Mouse (Mus musculus): Measurements from ENCODE around the gene Snx5. TPM values are rescaled to one million over a fixed set of nuclear protein-coding genes. Genes with fewer than 3 reads are reported as not detected.

Snx5 gene
- polyA plus RNA-seq, 1 experiment from 2014 or later: 168 TPM

GRCm38 (mm10) chr2:144207365-144207764, 63.3 kb downstream of the Snx5 start:
- 69% methylated on average over 1 of the region's 1 CpGs for WGBS
- no peak for ATAC-seq (replicated peaks; ENCODE audit: low FRiP score)

GRCm38 (mm10) chr2:144203001-144203400, 67.7 kb downstream of the Snx5 start:
- H3K9me3 ChIP-seq (ENCODE audit: control insufficient read depth, low read length): no peaks in the 10 kb centered on the region
- no peak overlapping the region for H3K4me2 ChIP-seq
- no peak overlapping the region for H3K9ac ChIP-seq (ENCODE audit: low read depth, low read length)
- WGBS: 83% methylated on average over 5 of the region's 5 CpGs
- H3K27me3 ChIP-seq (replicated peaks; ENCODE audit: control insufficient read depth, insufficient read depth, low read length): no peaks in the 10 kb centered on the region
- no peak for ATAC-seq (replicated peaks; ENCODE audit: low FRiP score)
- no peaks in the 10 kb centered on the region for H3K36me3 ChIP-seq (ENCODE audit: control insufficient read depth, insufficient read depth, low read length)
- DNase-seq (ENCODE audit: low spot score): no peak
- H3K27ac ChIP-seq (ENCODE audit: low read depth, low read length): no peak overlapping the region
- peaks cover 6% of the 10 kb centered on the region for H3K4me1 ChIP-seq (replicated peaks; ENCODE audit: control insufficient read depth, insufficient read depth, low read length)
- H3K4me3 ChIP-seq (ENCODE audit: low read depth, low read length): no peak overlapping the region

More at GRCm38 (mm10) chr2:144207365-144207764, 63.3 kb downstream of the Snx5 start:
- no peak for DNase-seq (ENCODE audit: low spot score)
- Histone ChIP-seq H3K27ac (ENCODE audit: low read depth, low read length) (no peak overlapping the region), H3K9me3 (ENCODE audit: control insufficient read depth, low read length) (no peaks in the 10 kb centered on the region), H3K4me1 (replicated peaks; ENCODE audit: control insufficient read depth, insufficient read depth, low read length) (no peaks in the 10 kb centered on the region), H3K9ac (ENCODE audit: low read depth, low read length) (no peak overlapping the region), H3K36me3 (ENCODE audit: control insufficient read depth, insufficient read depth, low read length) (no peaks in the 10 kb centered on the region), H3K4me3 (ENCODE audit: low read depth, low read length) (no peak overlapping the region), H3K27me3 (replicated peaks; ENCODE audit: control insufficient read depth, insufficient read depth, low read length) (no peaks in the 10 kb centered on the region), H3K4me2 (no peak overlapping the region)

GRCm38 (mm10) chr2:144202567-144202966, 68.1 kb downstream of the Snx5 start:
- DNase-seq (ENCODE audit: low spot score) (no peak), ATAC-seq (replicated peaks; ENCODE audit: low FRiP score) (no peak)
- Histone ChIP-seq H3K4me2 (no peak overlapping the region), H3K9ac (ENCODE audit: low read depth, low read length) (no peak overlapping the region), H3K27me3 (replicated peaks; ENCODE audit: control insufficient read depth, insufficient read depth, low read length) (no peaks in the 10 kb centered on the region), H3K36me3 (ENCODE audit: control insufficient read depth, insufficient read depth, low read length) (no peaks in the 10 kb centered on the region), H3K4me1 (replicated peaks; ENCODE audit: control insufficient read depth, insufficient read depth, low read length) (peaks cover 6% of the 10 kb centered on the region), H3K4me3 (ENCODE audit: low read depth, low read length) (no peak overlapping the region), H3K27ac (ENCODE audit: low read depth, low read length) (no peak overlapping the region), H3K9me3 (ENCODE audit: control insufficient read depth, low read length) (no peaks in the 10 kb centered on the region)
- WGBS: 92% methylated on average over 3 of the region's 3 CpGs

- ATAC-seq (replicated peaks; ENCODE audit: low FRiP score): no peak
- no peaks in the 10 kb centered on the region for H3K27me3 ChIP-seq (replicated peaks; ENCODE audit: control insufficient read depth, insufficient read depth, low read length)
- WGBS: 63% methylated on average over 4 of the region's 4 CpGs
- H3K36me3 ChIP-seq (ENCODE audit: control insufficient read depth, insufficient read depth, low read length): no peaks in the 10 kb centered on the region
- no peak overlapping the region for H3K4me3 ChIP-seq (ENCODE audit: low read depth, low read length)
- no peak overlapping the region for H3K4me2 ChIP-seq
- H3K9me3 ChIP-seq (ENCODE audit: control insufficient read depth, low read length): no peaks in the 10 kb centered on the region
- no peak for DNase-seq (ENCODE audit: low spot score)
- peaks cover 6% of the 10 kb centered on the region for H3K4me1 ChIP-seq (replicated peaks; ENCODE audit: control insufficient read depth, insufficient read depth, low read length)
- no peak overlapping the region for H3K9ac ChIP-seq (ENCODE audit: low read depth, low read length)
- no peak overlapping the region for H3K27ac ChIP-seq (ENCODE audit: low read depth, low read length)
Observed at GRCm38 (mm10) chr2:144202151-144202550, 68.6 kb downstream of the Snx5 start.

Other genes starting within 250 kb of the Snx5 start
- gene Banf2, start 237.8 kb downstream of the Snx5 start, polyA plus RNA-seq (2014; fragmentation: Nextera tagmentation; extraction: Ambion mirVana): not detected in 2 replicates
- gene Mgme1, start 243 bp downstream of the Snx5 start, polyA plus RNA-seq (2014; fragmentation: Nextera tagmentation; extraction: Ambion mirVana): 26.0 and 26.6 TPM in 2 replicates
- gene Ovol2, start 61.2 kb upstream of the Snx5 start, polyA plus RNA-seq (2014; fragmentation: Nextera tagmentation; extraction: Ambion mirVana): 0.14 TPM in 1 of 2 replicates, not detected in the other
- gene Kat14, start 98.1 kb upstream of the Snx5 start, polyA plus RNA-seq (2014; fragmentation: Nextera tagmentation; extraction: Ambion mirVana): 33.5 and 34.8 TPM in 2 replicates
- 0.40 and 0.80 TPM in 2 replicates for gene Pet117, start 98.1 kb upstream of the Snx5 start, polyA plus RNA-seq (2014; fragmentation: Nextera tagmentation; extraction: Ambion mirVana)

All from liver, embryonic 11.5 days (tissue).